Mouse (Mus musculus) frontal cortex, postnatal 36 days (tissue): Measurements from ENCODE around the gene Tuft1.
"Not testable (repeated sequence)": the region's sequence is repeated elsewhere in the genome, so short reads cannot be mapped to it uniquely, and the experiment has no call there.

Experiments used
- DNase-seq, 2 experiments: peaks; one replicate each; pipeline ENCODE4 v3.0.0; 2022; ENCODE audit warnings: low spot score in 2 of 2

Gene Tuft1

DNA sequence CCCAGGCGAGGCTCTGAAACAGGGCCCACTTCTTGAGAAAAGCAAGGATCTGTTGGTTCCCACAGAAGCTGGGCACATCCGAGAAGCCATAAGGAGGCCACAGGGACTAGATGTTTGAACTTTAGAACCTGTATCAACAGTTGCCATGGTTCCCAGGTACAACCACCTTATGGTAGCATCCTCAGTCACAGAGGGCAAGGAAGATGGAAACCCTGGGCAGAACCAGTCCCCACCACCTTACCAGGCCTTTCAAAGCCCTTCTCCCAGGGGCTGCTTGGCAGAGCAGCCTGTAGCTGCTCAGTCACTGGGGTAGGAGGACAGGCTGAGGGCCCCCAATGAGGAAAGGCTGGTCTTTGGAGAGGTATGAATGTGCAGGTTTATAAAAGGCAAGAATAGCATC is 2.2 kb upstream of the Tuft1 start:
- DNase-seq, result not testable (repeated sequence)

DNA sequence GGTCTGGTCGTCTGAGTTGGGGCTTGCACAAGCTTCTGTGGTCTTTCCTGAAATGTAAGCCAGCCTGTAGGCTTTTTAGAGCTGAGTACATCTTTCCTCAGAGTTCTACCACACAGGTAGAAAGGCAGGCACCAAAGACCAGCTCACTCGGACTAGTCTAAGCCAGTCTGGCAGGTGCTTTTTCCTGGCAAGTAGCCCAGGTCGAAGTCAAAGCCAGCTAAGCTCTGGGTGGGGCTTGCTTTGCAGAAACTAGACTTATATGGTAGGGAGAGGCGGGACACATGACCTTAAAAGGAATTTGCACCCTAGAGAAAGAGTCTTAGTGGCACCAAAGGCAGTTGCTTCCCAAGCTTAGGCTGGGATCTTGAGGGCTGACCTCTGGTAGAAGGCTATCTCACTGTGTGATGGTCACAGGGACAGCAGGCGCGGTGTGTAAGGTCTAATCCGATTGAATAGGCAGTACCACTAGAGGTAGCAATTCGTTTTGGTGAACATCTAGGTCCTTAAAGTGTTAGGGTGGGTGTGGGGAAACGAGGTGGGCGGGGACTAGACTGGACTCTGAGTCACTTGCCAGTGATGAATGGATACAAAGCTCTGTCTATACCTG is 573 bp upstream of the Tuft1 start:
- not testable (repeated sequence) for DNase-seq

DNA sequence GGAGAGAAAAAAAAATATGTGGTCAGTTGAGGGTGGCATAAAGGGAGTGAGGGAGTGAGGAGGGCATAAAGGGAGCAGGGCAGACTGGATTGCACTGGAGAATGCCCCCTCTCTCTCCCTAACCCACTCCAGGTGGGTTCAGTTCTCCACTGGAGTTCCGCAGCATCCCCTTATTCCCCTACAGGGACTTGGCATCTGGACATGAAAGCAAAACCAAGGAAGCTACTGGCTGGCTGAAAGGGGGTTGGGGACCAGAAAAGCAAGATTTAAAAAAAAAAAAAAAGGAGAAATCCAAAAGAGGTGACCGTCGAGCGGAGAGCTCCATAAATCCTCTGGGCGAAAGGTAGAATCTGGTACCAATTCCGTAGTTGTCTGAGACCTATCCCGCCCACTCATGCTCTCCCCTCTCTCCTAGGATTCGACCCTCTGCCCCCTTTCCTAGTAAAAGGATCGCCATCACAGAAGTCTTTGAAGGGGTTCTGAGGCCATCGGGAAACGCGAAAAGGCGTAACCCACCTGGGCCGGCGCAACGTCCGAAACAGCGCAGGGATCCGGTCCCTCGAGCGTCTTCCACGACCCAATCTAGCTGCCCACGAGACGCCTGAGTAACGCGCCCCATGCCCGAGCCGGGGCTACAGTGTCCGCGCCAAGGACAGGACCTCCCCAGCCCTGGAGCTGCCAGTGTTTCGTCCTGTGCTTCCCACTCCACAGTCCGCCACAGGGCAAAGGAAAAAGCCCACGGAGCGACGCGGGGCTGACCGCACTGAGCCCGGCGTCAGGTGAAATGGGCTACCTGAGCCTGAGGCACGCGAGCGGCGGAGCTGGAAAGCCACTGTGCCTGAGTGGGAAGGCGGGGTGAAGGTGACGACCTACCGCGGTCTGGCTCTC is 576 bp downstream of the Tuft1 start:
- DNase-seq, result not testable (repeated sequence)

DNA sequence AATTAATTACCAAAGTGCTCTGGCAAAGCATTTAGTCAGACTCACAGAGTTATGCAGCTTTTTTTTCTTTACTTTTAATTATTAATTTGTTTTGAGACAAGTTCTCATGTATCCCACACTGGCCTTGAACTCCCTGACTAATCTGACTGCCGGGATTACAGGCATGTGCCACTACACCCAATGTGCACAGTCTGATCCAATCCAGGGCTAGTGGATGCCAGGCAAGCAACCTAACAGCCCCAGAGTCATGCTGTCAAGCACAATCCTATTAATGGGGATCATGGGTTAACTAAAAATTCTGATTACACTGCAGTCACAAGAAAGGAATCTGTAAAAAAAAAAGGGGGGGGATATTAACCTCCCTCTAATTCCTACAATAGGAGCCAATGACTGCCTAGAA is 4.7 kb downstream of the Tuft1 start:
- DNase-seq, result not testable (repeated sequence)

DNA sequence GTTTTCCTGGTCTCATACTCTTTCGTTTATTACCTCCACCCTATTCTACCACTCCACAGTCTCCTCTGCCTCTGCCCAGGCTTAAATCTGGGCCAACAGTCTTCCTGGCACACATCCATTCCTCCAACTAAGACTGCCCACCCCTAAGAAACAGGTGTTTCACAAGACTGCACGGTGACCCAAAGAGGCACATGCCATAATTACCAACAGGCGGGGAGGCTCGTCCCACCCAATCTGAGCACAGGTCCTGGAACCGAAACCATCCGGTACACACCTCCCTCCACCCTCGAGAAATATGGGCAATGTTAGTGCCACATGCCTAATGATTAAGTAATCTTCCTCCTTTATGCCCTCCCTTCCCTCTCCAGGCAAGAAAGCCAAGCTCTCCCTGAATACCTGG is 8.3 kb downstream of the Tuft1 start:
- no peak for DNase-seq

DNA sequence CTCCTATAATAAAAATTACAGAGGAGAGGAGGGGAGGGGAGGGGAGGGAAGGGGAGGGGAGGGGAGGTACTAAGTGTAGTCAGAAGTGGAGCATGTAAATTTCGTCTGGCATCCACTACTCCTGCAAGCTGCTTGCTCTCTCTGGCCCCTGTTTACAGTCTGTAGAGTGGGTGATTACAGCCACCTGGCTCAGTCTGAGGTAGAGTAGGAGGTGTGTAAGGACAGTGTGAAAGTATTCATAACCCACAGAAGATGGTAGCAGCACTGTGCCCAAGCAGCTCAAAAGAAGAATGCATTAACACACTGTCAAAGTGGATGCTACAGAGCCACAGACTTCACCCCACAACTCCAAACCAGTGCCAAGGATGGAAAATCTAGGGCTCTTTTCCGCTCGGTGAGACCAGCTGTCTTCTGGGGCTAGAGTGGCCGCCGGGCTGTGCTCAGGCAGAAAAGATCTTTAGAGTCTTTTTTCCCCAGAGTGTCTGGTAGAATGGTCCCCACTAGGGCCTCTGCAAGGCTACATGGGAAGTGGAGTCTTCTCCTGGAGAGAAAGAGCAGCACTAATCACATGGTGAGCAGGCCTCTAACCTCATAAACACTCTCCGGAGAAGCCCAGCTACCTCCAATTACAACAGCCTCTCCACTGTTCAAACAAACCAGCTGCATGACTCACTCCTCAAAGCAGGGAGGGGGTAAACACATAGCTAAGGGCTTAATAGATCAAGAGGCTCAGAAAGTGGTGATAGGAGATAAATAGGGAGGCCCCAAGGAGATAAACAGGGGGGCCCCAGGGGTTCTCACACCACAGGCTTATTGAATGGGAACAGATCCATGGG is 9.7 kb downstream of the Tuft1 start:
- peak; percentile 21 to 33 for DNase-seq

DNA sequence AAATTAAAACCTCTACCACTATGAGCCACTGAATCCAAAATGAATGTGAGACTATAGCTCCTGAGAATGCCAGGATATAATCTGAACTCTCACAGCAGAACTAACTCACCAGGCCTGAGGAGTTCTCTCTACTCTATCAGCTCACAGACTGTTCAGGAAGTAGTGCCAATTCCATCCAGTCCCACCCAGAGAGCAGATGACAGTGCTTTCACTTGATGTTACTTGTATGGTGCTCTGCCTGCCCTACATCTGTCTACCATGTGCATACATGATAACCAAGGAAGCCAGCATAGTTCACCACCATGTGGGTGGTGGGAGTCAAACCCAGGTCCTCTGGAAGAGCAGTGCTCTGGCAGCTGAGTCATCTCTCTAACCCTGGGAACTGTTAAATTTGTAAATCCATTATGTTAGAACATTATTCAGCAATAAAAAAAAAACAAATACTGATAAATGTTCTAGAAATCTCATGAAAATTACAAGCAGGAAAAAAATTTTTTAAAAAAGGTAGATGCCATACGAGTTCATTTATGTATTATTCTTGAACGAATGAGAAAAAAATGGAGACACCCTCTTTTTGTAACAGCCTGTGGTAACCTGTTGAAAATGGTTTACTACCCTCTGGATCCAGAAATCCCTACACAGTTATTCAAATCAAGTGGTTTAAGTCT is 16.0 kb downstream of the Tuft1 start, which contains the start of gene Gm10972:
Gene Gm10972 (plus strand): TSS at position 618 of the 668 bp plus-strand sequence.
- not testable (repeated sequence) for DNase-seq

DNA sequence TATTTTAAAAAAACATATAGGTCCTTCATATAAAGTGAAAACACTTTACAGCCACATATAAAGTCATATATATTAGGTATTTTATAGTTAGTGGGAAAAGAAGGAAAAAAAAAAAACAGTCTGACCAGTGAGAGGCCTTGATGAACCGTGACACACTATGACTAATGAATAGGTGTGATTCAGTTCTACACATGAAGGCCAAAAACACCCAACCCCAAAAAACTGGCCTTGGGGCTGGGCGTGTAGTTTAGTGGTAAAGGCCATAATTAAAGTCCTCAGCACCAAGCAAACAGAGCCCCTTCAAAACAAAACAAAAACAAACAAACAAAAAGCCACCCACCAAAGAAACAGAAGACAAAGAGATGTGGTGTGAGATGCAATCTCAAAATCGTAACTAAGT is 28.8 kb downstream of the Tuft1 start:
- DNase-seq, result no peak

DNA sequence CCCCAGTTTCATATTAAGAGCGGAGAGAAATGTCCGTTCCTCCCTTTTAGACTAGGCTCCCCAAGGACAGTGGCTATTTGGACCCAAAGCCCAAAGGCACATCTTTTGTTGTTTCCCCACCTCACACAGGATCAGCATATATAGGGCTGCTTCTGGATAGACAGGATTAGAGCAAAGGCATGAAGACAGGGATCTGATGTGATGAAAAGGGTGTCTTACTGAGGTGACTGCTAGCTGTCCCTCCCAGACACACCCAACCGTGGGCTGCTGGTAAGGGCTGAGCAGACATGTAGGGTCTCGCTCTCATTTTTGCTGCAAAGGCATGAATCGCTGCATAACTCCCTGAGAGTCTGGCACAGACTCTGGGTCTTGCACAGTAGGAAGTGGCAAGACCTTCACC is 30.0 kb downstream of the Tuft1 start:
- no peak for DNase-seq

DNA sequence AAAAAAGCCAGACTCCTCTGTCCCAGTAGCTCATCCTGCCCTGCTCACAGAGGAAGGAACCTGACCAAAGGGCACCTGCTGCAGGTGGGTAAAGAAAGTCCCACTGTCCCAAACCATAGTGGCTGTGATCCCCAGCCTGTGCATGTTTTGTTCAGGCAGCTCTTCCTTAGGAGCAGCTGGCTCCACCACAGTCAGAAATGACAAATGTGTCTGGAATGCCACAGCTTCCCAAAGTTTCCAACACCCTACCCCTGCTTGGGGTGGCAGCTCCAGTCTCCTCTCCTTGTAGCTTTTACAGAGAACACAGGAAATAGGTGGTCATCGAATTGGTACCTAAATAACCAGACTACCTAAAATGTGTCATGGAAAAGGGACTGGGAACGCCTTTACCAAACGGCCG is 34.4 kb downstream of the Tuft1 start:
- DNase-seq, result no peak

DNA sequence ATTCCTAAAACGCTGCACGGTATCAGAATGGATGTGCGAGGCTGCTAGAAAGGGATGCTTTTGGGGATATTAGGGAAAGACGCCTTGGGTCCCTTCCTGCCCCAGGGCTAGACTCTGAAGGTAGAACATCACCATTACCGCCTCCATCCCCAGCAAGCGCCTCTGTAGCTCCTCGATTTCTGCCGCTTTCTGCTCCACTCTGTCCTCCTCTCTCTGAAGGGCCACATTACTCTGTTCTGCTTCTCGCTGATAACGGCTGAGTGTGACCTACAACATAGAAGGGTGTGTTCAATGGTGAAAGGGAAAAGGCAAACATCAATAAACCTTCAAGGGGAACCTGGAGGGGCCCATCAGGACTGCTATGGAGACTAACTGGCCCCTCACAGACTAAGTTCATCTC is 36.1 kb downstream of the Tuft1 start:
- no peak for DNase-seq

DNA sequence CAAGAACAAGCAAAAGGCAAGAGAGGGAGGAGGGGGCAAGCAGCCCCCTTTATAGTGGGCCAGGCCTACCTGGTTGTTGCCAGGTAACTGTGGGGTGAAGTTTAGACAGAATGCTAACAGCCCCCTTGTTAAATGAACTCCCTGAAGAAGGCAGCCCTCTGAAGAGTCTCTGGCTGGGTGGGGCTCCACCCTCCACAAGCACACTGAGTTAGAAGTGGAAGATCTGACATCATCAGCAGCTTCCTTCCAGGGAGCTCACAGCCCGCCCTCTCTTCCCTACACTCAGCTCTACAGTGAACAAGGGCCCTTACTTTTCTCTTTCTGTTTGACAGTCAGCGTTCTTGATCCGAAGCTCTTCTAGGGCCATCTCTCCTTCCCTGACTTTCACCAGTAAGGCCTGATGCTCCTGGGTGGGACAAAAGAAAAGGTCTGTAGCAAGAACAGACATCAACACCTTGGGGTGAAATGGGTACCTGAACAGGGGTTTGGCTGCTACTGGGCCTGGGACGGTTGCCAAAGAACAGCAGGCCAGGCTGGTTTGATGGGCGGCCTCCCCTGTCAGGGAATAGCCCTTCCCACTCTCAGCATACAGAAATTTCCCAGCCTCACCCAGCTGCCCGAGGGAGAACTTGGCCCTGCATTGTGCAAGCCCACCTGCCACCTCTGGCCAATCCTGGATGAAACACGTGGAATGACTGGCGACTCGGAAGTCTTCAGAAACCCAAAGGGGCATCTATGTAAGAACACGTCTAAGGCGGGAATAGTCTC is 36.7 kb downstream of the Tuft1 start:
- DNase-seq, result no peak

DNA sequence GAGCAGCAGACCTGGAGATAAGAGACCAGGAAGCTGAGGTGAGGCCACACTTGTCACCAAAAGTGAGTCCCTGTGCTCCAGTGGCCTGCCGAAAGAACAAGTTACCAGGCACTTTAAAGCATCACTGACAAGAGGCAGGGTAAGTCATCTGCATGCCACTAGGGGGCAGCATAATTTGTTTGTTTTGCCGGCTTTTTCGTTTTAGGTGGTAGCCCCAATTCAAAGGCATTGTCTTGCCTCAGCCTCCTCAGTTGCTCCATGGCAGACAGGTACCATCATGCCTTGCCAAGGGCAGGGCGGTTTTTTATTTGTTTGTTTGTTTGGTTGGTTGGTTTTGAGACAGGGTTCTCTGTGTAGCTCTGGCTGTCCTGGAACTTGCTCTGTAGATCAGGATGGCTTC is 42.0 kb downstream of the Tuft1 start:
- peak in 1 of 2 experiments; percentile 46 for DNase-seq

DNA sequence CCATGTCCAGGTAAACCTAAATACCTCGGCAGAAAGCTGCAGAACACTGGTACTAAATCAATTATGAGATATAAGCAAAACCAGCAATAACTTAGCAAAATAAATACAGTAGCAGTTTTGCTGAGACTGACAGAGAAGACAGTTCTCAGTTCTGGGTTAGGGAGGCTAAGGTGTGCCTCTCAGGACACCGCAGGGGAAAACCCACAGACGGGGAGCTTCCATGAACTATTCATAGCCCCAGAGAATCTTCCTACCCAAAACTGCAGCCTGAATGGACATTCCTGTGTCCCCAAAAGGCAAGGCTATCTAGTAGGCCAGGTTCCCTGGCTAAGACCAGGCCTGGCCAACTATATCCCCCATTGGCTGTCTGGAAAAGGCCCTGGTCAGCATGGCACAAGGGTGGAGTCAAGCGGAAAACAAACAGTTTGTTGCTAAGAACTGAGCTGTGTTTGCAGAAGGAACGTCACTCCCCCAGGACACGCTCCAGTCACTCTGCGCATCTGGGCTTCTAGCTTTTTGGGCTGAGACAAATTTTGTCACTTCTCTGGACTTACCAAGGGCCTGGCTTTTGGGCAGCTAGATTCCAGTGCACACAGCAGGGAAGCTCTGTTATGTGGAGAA is 45.3 kb downstream of the Tuft1 start:
- no peak for DNase-seq

DNA sequence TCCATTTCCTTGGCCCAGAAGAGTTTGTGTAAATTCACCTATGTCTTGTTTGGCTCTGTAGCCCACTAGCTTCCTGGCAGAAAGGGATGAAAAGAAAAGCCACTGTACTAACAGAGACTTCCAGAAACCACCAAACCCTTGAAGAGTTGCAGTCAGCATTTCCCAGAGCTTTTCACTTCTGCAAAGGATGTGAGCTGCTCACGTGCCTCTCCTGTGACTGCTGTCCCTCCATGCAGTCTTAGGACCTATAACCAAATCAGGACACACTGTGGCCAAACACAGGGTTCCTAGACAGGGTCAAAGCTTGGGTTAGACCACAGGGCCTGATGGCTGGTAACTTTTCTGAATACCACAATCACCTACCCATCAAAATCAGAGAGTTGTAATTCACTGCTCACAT is 46.4 kb downstream of the Tuft1 start:
- no peak for DNase-seq

DNA sequence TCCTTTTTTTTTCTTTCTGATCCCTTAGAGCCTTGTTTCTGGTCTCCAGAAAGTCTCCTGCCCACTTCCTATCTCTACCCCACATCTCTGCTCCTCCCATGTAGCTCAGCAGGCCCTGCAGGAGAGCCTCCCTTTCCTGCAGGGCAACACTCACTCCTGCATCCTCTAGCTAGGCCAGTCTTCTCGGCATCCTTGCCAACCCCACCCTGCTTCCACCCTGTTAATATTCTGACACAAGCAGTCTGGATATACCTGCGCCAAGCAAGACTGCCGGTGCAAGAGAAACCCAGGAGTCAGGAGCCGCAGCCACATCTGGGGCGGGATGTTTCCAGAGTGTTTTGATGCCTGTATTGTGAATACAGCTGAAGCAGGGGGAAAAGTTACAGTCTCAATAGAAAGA is 46.8 kb downstream of the Tuft1 start:
- DNase-seq, result no peak

DNA sequence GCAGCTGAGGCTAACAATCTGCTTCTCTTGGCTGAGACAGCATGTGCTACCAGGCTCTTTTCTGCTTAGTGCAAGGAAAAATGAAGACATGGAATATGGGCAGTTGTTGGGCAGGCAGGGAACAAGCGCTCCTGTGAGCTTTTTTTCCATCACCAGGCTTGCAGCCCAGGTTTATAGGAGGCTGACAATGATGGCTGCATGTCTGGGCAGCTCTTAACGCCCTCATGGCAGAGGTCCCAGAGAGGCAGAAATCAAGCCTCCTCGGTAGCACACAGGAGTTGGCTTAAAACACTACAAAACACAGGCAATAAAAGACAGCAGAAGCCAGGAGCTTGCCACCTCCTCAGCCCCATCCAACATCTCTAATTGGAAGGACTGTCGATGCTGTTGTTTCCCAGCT is 47.3 kb downstream of the Tuft1 start:
- DNase-seq, result peak; percentile 15

DNA sequence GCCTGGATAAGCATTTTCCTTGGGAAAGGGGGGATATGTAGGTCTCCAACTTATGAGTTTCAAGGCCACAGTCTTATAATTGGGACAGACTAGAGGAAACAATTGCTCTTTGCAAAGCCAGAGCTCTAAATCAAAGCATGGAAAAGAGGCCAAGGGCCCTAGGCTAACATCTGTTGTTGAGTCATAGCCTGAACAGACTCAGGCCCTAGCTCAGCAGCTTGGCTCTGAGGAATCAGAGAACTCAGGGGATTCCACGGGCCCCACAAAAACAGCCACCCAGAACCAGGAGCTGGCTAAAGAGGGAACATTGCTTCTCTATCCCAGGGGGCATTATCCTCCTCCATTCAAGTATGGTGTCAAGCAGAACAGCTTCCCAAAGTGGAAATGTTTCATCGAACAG is 48.1 kb downstream of the Tuft1 start:
- DNase-seq, result no peak

DNA sequence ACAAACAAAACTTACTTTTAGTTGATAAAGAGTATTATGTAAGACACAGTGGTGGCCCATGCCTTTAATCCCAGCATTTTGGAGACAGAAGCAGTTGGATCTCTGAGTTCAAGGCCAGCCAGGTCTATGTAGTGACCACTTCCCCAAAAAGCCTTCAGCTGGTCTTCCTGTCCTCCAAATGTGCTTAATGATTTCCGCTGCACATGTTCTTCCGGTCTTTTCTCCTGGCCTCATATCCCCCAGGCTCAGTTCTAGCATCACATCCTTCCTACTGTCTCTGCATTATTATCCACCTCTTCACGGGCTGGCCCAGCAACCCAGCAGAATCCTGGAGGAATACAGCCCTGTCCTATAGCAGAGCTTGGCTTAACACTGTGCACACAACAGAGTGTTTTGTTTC is 49.1 kb downstream of the Tuft1 start:
- DNase-seq, result no peak

DNA sequence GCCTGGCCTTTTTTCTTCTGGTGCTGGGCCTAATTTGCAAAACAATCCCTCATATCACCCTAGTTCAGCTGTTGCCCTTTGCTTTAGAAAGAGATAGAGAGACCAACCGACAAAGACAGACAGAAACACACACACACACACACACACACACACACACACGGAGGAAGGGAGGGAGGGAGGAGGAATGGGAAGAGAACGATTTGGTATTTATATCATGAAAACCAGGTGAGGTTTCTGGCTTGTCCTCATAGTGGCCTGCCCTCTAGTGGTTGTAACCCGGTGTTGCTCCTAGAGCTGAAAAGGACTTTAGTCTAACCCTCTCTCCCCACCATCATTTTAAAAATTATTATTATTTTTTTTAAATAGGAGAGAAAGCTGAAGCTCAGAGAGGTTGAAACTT is 56.7 kb downstream of the Tuft1 start:
- peak; percentile 35 to 48 for DNase-seq
